Mouse (Mus musculus): ENCODE measurements around the gene Fbxo22.
"Not testable (repeated sequence)": the region's sequence is repeated elsewhere in the genome, so short reads cannot be mapped to it uniquely, and the experiment has no call there.

Fbxo22 gene

GRCm38 (mm10) chr9:55208790-55209481 lies at the start of gene Fbxo22:
TSS of gene Fbxo22 (plus strand) at chr9:55208925.
- peak; percentile 88 for DNase-seq (ENCODE audit: low spot score)

GRCm38 (mm10) chr9:55170655-55171412 lies 37.9 kb upstream of the Fbxo22 start:
- no peak for DNase-seq (ENCODE audit: low spot score)

- DNase-seq (ENCODE audit: low spot score) = no peak
Observed at GRCm38 (mm10) chr9:55172195-55172685, 36.5 kb upstream of the Fbxo22 start.

- DNase-seq (ENCODE audit: low spot score) = no peak
Observed at GRCm38 (mm10) chr9:55174235-55174634, 34.5 kb upstream of the Fbxo22 start.

GRCm38 (mm10) chr9:55195876-55196275 lies 12.8 kb upstream of the Fbxo22 start:
- no peak for DNase-seq (ENCODE audit: low spot score)

GRCm38 (mm10) chr9:55198260-55198659 lies 10.5 kb upstream of the Fbxo22 start:
- no peak for DNase-seq (ENCODE audit: low spot score)

GRCm38 (mm10) chr9:55199348-55199747 lies 9.4 kb upstream of the Fbxo22 start:
- no peak for DNase-seq (ENCODE audit: low spot score)

GRCm38 (mm10) chr9:55208458-55208789 lies 301 bp upstream of the Fbxo22 start:
- DNase-seq (ENCODE audit: low spot score) = no peak

GRCm38 (mm10) chr9:55211611-55212010 lies 2.9 kb downstream of the Fbxo22 start:
- DNase-seq (ENCODE audit: low spot score) = no peak

- no peak for DNase-seq (ENCODE audit: low spot score)
Observed at GRCm38 (mm10) chr9:55213396-55213795, 4.7 kb downstream of the Fbxo22 start.

GRCm38 (mm10) chr9:55215056-55215455 lies 6.3 kb downstream of the Fbxo22 start:
- DNase-seq (ENCODE audit: low spot score) = no peak

- no peak for DNase-seq (ENCODE audit: low spot score)
Observed at GRCm38 (mm10) chr9:55215648-55216047, 6.9 kb downstream of the Fbxo22 start.

- no peak for DNase-seq (ENCODE audit: low spot score)
Observed at GRCm38 (mm10) chr9:55216078-55216477, 7.4 kb downstream of the Fbxo22 start.

GRCm38 (mm10) chr9:55217381-55217780 lies 8.7 kb downstream of the Fbxo22 start:
- no peak for DNase-seq (ENCODE audit: low spot score)

GRCm38 (mm10) chr9:55225165-55225737 lies 16.5 kb downstream of the Fbxo22 start:
- no peak for DNase-seq (ENCODE audit: low spot score)

GRCm38 (mm10) chr9:55226251-55226650 lies 17.5 kb downstream of the Fbxo22 start:
- DNase-seq (ENCODE audit: low spot score) = no peak

GRCm38 (mm10) chr9:55228149-55228548 lies 19.4 kb downstream of the Fbxo22 start:
- no peak for DNase-seq (ENCODE audit: low spot score)

- no peak for DNase-seq (ENCODE audit: low spot score)
Observed at GRCm38 (mm10) chr9:55229010-55229409, 20.3 kb downstream of the Fbxo22 start.

- DNase-seq (ENCODE audit: low spot score) = no peak
Observed at GRCm38 (mm10) chr9:55231544-55231943, 22.8 kb downstream of the Fbxo22 start.

GRCm38 (mm10) chr9:55232110-55232509 lies 23.4 kb downstream of the Fbxo22 start:
- no peak for DNase-seq (ENCODE audit: low spot score)

- DNase-seq (ENCODE audit: low spot score) = no peak
Observed at GRCm38 (mm10) chr9:55232586-55232985, 23.9 kb downstream of the Fbxo22 start.

- DNase-seq (ENCODE audit: low spot score) = not testable (repeated sequence)
Observed at GRCm38 (mm10) chr9:55233076-55233475, 24.4 kb downstream of the Fbxo22 start.
